Mouse (Mus musculus) small intestine, adult 2 months (tissue): Measurements from ENCODE around the gene Ina. TPM values are rescaled to one million over a fixed set of nuclear protein-coding genes. Genes with fewer than 3 reads are reported as not detected.
"Not testable (repeated sequence)": the region's sequence is repeated elsewhere in the genome, so short reads cannot be mapped to it uniquely, and the experiment has no call there.

Source experiments
- H3K27ac ChIP-seq: fragments of 200-500 bp; 2 replicates; pipeline ENCODE4 v1.5.1; 2012; ENCODE audit warnings: low read depth, low read length, control low read depth, inconsistent platforms; ENCODE audit not compliant: insufficient read depth
- H3K27me3 ChIP-seq: fragments of 200-500 bp; 2 replicates; pipeline ENCODE4 v1.6.1; 2012; ENCODE audit warnings: mild to moderate bottlenecking, moderate library complexity, low read length, inconsistent platforms; ENCODE audit not compliant: control insufficient read depth, insufficient read depth
- H3K36me3 ChIP-seq: fragments of 200-500 bp; 2 replicates; pipeline ENCODE4 v1.6.1; 2012; ENCODE audit warnings: mild to moderate bottlenecking, low read length, control low read depth, inconsistent platforms; ENCODE audit not compliant: control insufficient read depth, insufficient read depth
- H3K4me1 ChIP-seq: fragments of 200-500 bp; 2 replicates; pipeline ENCODE4 v1.6.1; 2012; ENCODE audit warnings: low read length, inconsistent platforms, mixed read lengths; ENCODE audit not compliant: control insufficient read depth, insufficient read depth, insufficient read length
- H3K4me3 ChIP-seq: fragments of 200-500 bp; 2 replicates; pipeline ENCODE4 v1.5.1; 2012; ENCODE audit warnings: low read depth, mild to moderate bottlenecking, control low read depth, inconsistent platforms, low read length, moderate library complexity
- CTCF ChIP-seq: fragments of 200-500 bp; IDR thresholded peaks from 2 replicates; pipeline ENCODE4 v1.5.1; 2012; ENCODE audit warnings: low read depth, mild to moderate bottlenecking, control low read depth, inconsistent platforms, low read length, moderate library complexity, mixed read lengths; ENCODE audit not compliant: insufficient replicate concordance, insufficient read length; ENCODE audit errors: extremely low read depth
- POLR2A ChIP-seq: fragments of 200-500 bp; IDR thresholded peaks from 2 replicates; pipeline ENCODE4 v1.6.1; 2012; ENCODE audit warnings: low read depth, mild to moderate bottlenecking, control low read depth, inconsistent platforms, low read length, moderate library complexity
- WGBS: fragments of 180-500 bp; shearing (Covaris S2); methylation state at CpG from one replicate; pipeline ENCODE4 v1.1.7; 2018; 5-methylcytosine and 5-hydroxymethylcytosine counted together
- polyA plus RNA-seq: library from polyadenylated mRNA; depleted of rRNA; stranded (reverse); fragments of >200 nt; gene quantifications from 2 replicates; pipeline ENCODE4 v1.2.3, GENCODE M21; 2012

Gene Ina
- polyA plus RNA-seq, 1 experiment, result 0.53 TPM

DNA sequence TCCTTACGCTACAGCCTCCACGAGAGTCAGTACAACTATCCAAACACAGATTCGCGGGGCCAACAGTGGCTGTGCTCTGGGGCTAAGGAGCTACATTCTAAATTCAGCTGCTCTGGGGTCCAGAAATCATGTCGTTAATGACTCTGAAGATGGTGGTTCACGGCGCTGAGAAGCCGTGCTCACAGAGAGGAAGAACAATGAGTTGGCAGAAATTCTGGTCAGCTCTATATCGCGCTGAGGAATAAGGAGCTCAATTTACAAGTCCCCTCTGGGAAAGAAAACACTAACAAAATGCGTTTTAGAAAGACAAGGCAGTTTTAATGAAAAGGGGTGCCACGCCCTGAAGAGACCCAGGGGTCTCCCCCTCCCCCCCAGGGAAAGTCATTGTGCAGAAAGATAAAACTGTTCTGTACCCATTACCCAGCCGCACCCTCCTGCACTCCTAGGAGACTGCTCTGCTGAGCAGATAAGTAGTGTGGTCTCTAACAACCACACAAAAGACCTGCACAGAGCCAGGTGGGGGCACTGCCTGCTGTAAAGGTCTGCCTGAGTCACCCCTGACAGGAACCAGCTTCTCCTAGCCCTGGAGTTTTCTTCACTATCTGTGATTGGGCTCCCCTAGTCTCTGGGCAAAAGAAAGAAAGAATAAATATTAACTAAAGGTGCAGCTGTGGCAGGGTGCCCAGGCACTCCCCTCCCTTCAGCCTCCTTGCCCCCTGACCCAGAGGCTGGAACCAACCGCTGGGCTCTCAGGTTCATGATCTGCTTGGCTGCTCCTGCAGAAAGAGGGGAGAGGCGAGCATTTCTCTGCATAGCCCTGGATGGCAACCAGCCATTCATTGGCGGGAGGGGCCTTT lies 26.0 kb upstream of the Ina start:
- Histone ChIP-seq H3K27me3 (no peaks in the 10 kb centered on the region), H3K4me1 (peaks cover 26% of the 10 kb centered on the region), H3K4me3 (peak overlapping the region; percentile 23; the same call in 1 of the 2 replicates), H3K36me3 (no peaks in the 10 kb centered on the region), H3K27ac (peak overlapping the region; percentile 66)
- no peak for TF ChIP-seq CTCF
- no peak for TF ChIP-seq POLR2A
- 18% methylated on average over 16 of the region's 16 CpGs for WGBS

- Histone ChIP-seq H3K27me3 (no peaks in the 10 kb centered on the region), H3K4me1 (peaks cover 19% of the 10 kb centered on the region), H3K27ac (no peak overlapping the region), H3K4me3 (no peak overlapping the region), H3K36me3 (no peaks in the 10 kb centered on the region)
- TF ChIP-seq POLR2A (no peak), CTCF (no peak)
- WGBS, result 45% methylated on average over 20 of the region's 20 CpGs
Observed at GRCm38 (mm10) chr19:46989479-46990152, 24.9 kb upstream of the Ina start.

DNA sequence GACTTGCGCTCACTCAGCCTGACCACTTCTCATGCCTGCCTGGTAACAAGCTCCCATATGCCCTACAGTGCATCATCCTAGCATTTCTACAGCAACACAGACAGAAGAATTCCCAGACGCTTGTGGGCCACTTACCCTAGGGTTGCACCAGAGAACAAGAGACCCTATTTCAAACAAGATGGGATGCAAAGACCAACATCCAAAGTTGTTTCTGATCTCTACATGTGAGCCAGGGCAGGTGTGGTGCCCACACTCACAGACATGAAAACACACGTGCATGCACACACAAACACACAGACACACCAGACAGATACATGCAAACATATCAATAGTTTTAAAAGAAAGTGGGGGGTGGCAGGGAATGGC lies 24.4 kb upstream of the Ina start:
- Histone ChIP-seq H3K4me3 (no peak overlapping the region), H3K27ac (no peak overlapping the region), H3K36me3 (no peaks in the 10 kb centered on the region), H3K27me3 (no peaks in the 10 kb centered on the region), H3K4me1 (peaks cover 15% of the 10 kb centered on the region)
- no peak for TF ChIP-seq CTCF
- TF ChIP-seq POLR2A, result no peak
- 80% methylated on average over 3 of the region's 3 CpGs for WGBS

GRCm38 (mm10) chr19:46990625-46991024 lies 23.9 kb upstream of the Ina start:
- not testable (repeated sequence) for H3K27ac ChIP-seq, H3K36me3 ChIP-seq, H3K4me3 ChIP-seq, H3K27me3 ChIP-seq
- WGBS, result 56% methylated on average over 8 of the region's 8 CpGs
- peaks cover 14% of the 10 kb centered on the region for H3K4me1 ChIP-seq

- TF ChIP-seq CTCF (peak; percentile 92; the same call in 1 of the 2 replicates), POLR2A (no peak)
- 3% methylated on average over 5 of the region's 5 CpGs for WGBS
- Histone ChIP-seq H3K4me3 (no peak overlapping the region), H3K36me3 (no peaks in the 10 kb centered on the region), H3K27ac (no peak overlapping the region), H3K4me1 (peaks cover 14% of the 10 kb centered on the region), H3K27me3 (no peaks in the 10 kb centered on the region)
Observed at GRCm38 (mm10) chr19:46991145-46991544, 23.4 kb upstream of the Ina start.

GRCm38 (mm10) chr19:46992329-46992728 lies 22.2 kb upstream of the Ina start:
- H3K4me3 ChIP-seq, H3K27ac ChIP-seq, H3K27me3 ChIP-seq, H3K36me3 ChIP-seq: not testable (repeated sequence)
- WGBS, result 60% methylated on average over 4 of the region's 4 CpGs
- peaks cover 14% of the 10 kb centered on the region for H3K4me1 ChIP-seq

- no peak for TF ChIP-seq CTCF
- no peak for TF ChIP-seq POLR2A
- 75% methylated on average over 9 of the region's 9 CpGs for WGBS
- no peak overlapping the region for H3K27ac ChIP-seq
- H3K4me3 ChIP-seq, result no peak overlapping the region
- H3K4me1 ChIP-seq, result no peaks in the 10 kb centered on the region
- H3K27me3 ChIP-seq, result no peaks in the 10 kb centered on the region
- H3K36me3 ChIP-seq, result no peaks in the 10 kb centered on the region
Observed at GRCm38 (mm10) chr19:46996095-46996494, 18.4 kb upstream of the Ina start.
